Mouse (Mus musculus) cortical plate, adult 2 months (tissue): ENCODE measurements at regions not wholly inside any gene's neighbourhood (a gene's known extent, or its start where the extent isn't known, plus 50 kb on each side); places are given as distances from the start of the nearest gene placed in this dataset.

Experiments
- CTCF ChIP-seq: fragments of 200-500 bp; IDR thresholded peaks from 2 replicates; pipeline ENCODE4 v1.5.1; 2011; ENCODE audit warnings: mild to moderate bottlenecking, control low read depth, low read length; ENCODE audit not compliant: insufficient read depth; ENCODE audit errors: extremely low read depth
- POLR2A ChIP-seq: fragments of 200-500 bp; IDR thresholded peaks from 2 replicates; pipeline ENCODE4 v1.6.1; 2011; ENCODE audit warnings: mild to moderate bottlenecking, low read length, control low read depth; ENCODE audit not compliant: insufficient read depth; ENCODE audit errors: extremely low read depth

DNA sequence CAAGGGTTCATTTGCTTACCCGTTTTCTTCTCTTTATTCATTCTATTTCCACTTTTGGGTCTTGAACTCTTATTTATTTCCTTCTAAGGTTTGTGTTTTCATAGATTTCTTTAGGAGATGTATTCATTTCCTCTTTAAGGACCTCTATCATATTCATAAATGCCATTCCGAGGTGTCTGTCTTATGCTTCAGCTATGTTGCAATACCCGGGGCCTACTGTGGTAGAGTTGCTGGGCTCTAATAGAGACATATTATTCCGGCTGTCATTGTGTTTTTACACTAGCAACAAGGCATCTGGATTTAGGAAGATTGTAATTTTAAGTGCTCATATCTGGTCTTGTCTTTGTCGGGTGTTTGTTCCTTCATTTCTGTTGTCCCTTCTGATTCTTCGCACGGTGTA lies 249.5 kb downstream of the Lmo4 start:
- no peak for TF ChIP-seq POLR2A
- no peak for TF ChIP-seq CTCF
